Mouse (Mus musculus) 3134 (cell line): ENCODE measurements around the gene Bcor.

Experiments used
- DNase-seq: peaks from one replicate; pipeline ENCODE4 v3.0.0-alpha.2; 2011; ENCODE audit warnings: low spot score; ENCODE audit not compliant: insufficient read length; ENCODE audit errors: extremely low read depth

Gene Bcor

GRCm38 (mm10) chrX:12159981-12160656 lies at the start of gene Bcor:
Gene Bcor (minus strand): TSS chrX:12160355.
- no peak for DNase-seq

- no peak for DNase-seq
Measured at GRCm38 (mm10) chrX:12202951-12203350, 42.8 kb upstream of the Bcor start.

GRCm38 (mm10) chrX:12201111-12201510 lies 41.0 kb upstream of the Bcor start:
- DNase-seq = no peak

GRCm38 (mm10) chrX:12195234-12195919 lies 35.2 kb upstream of the Bcor start:
- DNase-seq = no peak

- no peak for DNase-seq
Measured at GRCm38 (mm10) chrX:12192343-12192742, 32.2 kb upstream of the Bcor start.

- no peak for DNase-seq
Measured at GRCm38 (mm10) chrX:12189511-12189910, 29.4 kb upstream of the Bcor start.

GRCm38 (mm10) chrX:12175198-12175960 lies 15.2 kb upstream of the Bcor start:
- DNase-seq = no peak

GRCm38 (mm10) chrX:12170128-12170527 lies 10.0 kb upstream of the Bcor start:
- DNase-seq = no peak

GRCm38 (mm10) chrX:12164591-12165529 lies 4.7 kb upstream of the Bcor start:
- DNase-seq = no peak

GRCm38 (mm10) chrX:12159534-12159881 lies 647 bp downstream of the Bcor start:
- no peak for DNase-seq

GRCm38 (mm10) chrX:12158821-12159533 lies 1.2 kb downstream of the Bcor start:
- no peak for DNase-seq

- no peak for DNase-seq
Measured at GRCm38 (mm10) chrX:12158244-12158820, 1.8 kb downstream of the Bcor start.

GRCm38 (mm10) chrX:12157331-12157930 lies 2.7 kb downstream of the Bcor start:
- no peak for DNase-seq

- no peak for DNase-seq
Measured at GRCm38 (mm10) chrX:12155842-12156291, 4.3 kb downstream of the Bcor start.

- no peak for DNase-seq
Measured at GRCm38 (mm10) chrX:12155068-12155840, 4.9 kb downstream of the Bcor start.

GRCm38 (mm10) chrX:12153141-12154095 lies 6.7 kb downstream of the Bcor start:
- no peak for DNase-seq
